Mouse (Mus musculus): ENCODE measurements around the gene Gm42906. TPM values are rescaled to one million over a fixed set of nuclear protein-coding genes. Genes with fewer than 3 reads are reported as not detected.
A peak's percentile ranks its signal among the peaks of the same experiment; 100 is the strongest.

The Gm42906 gene
- polyA plus RNA-seq, 2 experiments, result not detected

DNA sequence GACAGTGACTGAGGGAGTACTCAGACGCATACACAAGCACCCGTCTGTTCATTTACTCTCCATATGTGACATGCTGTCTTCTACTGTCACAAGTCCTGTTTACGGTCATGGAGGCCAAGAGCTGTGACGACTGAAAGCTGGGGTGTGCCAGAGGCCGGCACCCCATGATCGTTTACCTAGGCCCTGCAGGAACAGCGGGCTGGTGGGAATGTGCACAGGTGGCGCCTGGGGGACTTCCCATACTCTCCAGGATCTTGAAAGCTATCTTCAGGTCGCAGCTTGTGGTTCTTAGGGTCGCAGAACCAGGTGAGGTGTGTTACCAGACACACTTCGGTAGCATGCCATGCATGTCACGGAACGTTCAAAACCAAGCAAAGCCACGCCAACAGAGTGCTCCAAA lies 294.2 kb downstream of the Gm42906 start:
- no peak for ATAC-seq (ENCODE audit: low FRiP score, low read depth)
- H3K27me3 ChIP-seq (ENCODE audit: control insufficient read depth, insufficient read depth, low read length), result no peaks in the 10 kb centered on the region
- no peak for TF ChIP-seq POLR2A (IDR thresholded peaks at IDR 0.05; ENCODE audit: borderline replicate concordance, extremely low read depth, insufficient read depth, insufficient read length)
- no peaks in the 10 kb centered on the region for H3K36me3 ChIP-seq (ENCODE audit: control insufficient read depth, insufficient read depth, low read length)
- no peak overlapping the region for H3K4me3 ChIP-seq (replicated peaks; ENCODE audit: low read length)
- 0 out of 2 replicates have a peak, but pooled peaks cover 3% of the 10 kb centered on the region for H3K9me3 ChIP-seq (ENCODE audit: control insufficient read depth, low read length)
- no peak overlapping the region for H3K9ac ChIP-seq (ENCODE audit: low read depth, low read length, severe bottlenecking)
- no peak for DNase-seq (ENCODE audit: low spot score)
- WGBS, result 87% methylated on average over 14 of the region's 14 CpGs
- no peak overlapping the region for H3K27ac ChIP-seq (replicated peaks; ENCODE audit: low read depth, low read length)
- H3K4me1 ChIP-seq (ENCODE audit: control insufficient read depth, insufficient read depth, low read length), result peaks cover 23% of the 10 kb centered on the region
- H3K4me2 ChIP-seq (replicated peaks; ENCODE audit: low read depth, low read length, severe bottlenecking), result no peak overlapping the region

DNA sequence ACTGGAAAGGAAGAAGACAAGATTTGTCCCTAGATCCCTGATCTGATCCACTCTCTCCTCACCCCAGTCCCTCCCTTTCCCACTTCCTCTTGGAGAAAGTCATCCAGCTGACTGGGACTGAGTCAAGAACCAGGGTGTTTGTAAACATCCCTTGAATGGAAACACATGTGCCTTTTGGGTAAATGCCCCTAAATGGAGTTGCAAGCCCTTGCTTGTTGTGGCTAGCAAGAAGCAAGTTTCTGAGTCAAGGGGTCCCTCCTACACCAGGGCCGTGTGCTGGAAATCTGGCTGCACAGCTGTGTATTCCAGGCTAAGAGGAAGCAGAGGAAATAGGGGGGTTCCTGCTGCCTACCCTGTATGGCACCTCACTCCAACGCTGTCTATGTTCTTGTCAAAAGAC lies 298.2 kb downstream of the Gm42906 start:
- no peak overlapping the region for H3K9ac ChIP-seq (ENCODE audit: low read depth, low read length, severe bottlenecking)
- H3K9me3 ChIP-seq (ENCODE audit: control insufficient read depth, low read length), result no peaks in the 10 kb centered on the region
- H3K4me2 ChIP-seq (replicated peaks; ENCODE audit: low read depth, low read length, severe bottlenecking), result no peak overlapping the region
- ATAC-seq (ENCODE audit: low FRiP score, low read depth), result no peak
- H3K27me3 ChIP-seq (ENCODE audit: control insufficient read depth, insufficient read depth, low read length), result no peaks in the 10 kb centered on the region
- H3K4me1 ChIP-seq (ENCODE audit: control insufficient read depth, insufficient read depth, low read length), result peaks cover 16% of the 10 kb centered on the region
- H3K4me3 ChIP-seq (replicated peaks; ENCODE audit: low read length), result no peak overlapping the region
- H3K27ac ChIP-seq (replicated peaks; ENCODE audit: low read depth, low read length), result no peak overlapping the region
- no peak for TF ChIP-seq POLR2A (IDR thresholded peaks at IDR 0.05; ENCODE audit: borderline replicate concordance, extremely low read depth, insufficient read depth, insufficient read length)
- WGBS, result 46% methylated on average over 2 of the region's 2 CpGs
- no peaks in the 10 kb centered on the region for H3K36me3 ChIP-seq (ENCODE audit: control insufficient read depth, insufficient read depth, low read length)
- DNase-seq (ENCODE audit: low spot score), result no peak

DNA sequence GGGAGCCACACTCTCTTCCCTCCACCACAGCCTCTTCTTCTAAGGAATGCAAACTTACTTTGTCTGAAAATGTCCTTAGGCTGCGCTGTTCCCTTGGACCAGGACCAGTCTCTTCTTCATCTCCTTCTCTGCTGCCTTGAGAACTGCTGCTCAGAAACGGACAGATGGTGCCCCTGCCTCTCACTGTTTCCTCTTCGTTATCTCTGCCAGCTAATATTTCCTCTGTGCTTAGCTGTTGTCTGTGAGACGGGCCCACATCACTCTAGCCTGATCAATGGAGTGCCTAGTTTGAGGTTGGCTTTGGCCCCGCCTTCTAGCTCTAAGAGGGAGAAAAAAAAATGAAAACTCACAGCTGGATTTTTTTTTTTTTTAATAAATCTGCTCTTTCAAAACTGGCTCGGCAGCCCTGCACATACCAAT lies 300.7 kb downstream of the Gm42906 start:
- H3K4me1 ChIP-seq (ENCODE audit: control insufficient read depth, insufficient read depth, low read length), result peaks cover 16% of the 10 kb centered on the region
- H3K27me3 ChIP-seq (ENCODE audit: control insufficient read depth, insufficient read depth, low read length), result no peaks in the 10 kb centered on the region
- DNase-seq (ENCODE audit: low spot score), result no peak
- no peaks in the 10 kb centered on the region for H3K9me3 ChIP-seq (ENCODE audit: control insufficient read depth, low read length)
- 37% methylated on average over 6 of the region's 6 CpGs for WGBS
- no peak for TF ChIP-seq POLR2A (IDR thresholded peaks at IDR 0.05; ENCODE audit: borderline replicate concordance, extremely low read depth, insufficient read depth, insufficient read length)
- no peak overlapping the region for H3K9ac ChIP-seq (ENCODE audit: low read depth, low read length, severe bottlenecking)
- peak overlapping the region; percentile 11; the same call in 1 of the 2 replicates for H3K4me3 ChIP-seq (replicated peaks; ENCODE audit: low read length)
- H3K27ac ChIP-seq (replicated peaks; ENCODE audit: low read depth, low read length), result peak overlapping the region; percentile 63; the same call in 1 of the 2 replicates
- H3K4me2 ChIP-seq (replicated peaks; ENCODE audit: low read depth, low read length, severe bottlenecking), result peak overlapping the region; percentile 39
- ATAC-seq (ENCODE audit: low FRiP score, low read depth), result no peak
- no peaks in the 10 kb centered on the region for H3K36me3 ChIP-seq (ENCODE audit: control insufficient read depth, insufficient read depth, low read length)

DNA sequence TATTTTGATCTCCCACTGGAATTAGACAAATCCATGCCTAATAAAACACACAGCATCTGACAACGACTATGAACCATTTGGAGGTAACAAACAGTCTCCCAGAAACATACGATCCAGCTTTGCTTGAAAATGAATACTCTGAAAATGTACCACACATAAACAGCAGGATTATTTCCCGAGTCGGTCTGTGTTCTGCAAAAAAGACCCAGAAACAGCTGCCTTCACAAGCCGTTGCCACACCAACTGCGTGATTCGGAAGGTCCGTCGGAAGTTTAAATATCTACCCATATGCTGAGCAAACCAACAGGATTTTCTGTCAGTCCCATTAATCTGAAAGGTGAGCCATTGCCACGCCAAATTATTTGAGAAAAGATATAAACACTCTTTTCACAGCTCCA lies 301.4 kb downstream of the Gm42906 start:
- Histone ChIP-seq H3K27me3 (ENCODE audit: control insufficient read depth, insufficient read depth, low read length) (no peaks in the 10 kb centered on the region), H3K9me3 (ENCODE audit: control insufficient read depth, low read length) (no peaks in the 10 kb centered on the region), H3K36me3 (ENCODE audit: control insufficient read depth, insufficient read depth, low read length) (no peaks in the 10 kb centered on the region), H3K4me3 (replicated peaks; ENCODE audit: low read length) (peak overlapping the region; percentile 13), H3K9ac (ENCODE audit: low read depth, low read length, severe bottlenecking) (no peak overlapping the region), H3K4me1 (ENCODE audit: control insufficient read depth, insufficient read depth, low read length) (peaks cover 16% of the 10 kb centered on the region), H3K4me2 (replicated peaks; ENCODE audit: low read depth, low read length, severe bottlenecking) (peak overlapping the region; percentile 39), H3K27ac (replicated peaks; ENCODE audit: low read depth, low read length) (peak overlapping the region; percentile 63)
- 27% methylated on average over 10 of the region's 10 CpGs for WGBS
- TF ChIP-seq POLR2A (IDR thresholded peaks at IDR 0.05; ENCODE audit: borderline replicate concordance, extremely low read depth, insufficient read depth, insufficient read length), result no peak
- ATAC-seq (ENCODE audit: low FRiP score, low read depth) (peak; percentile 69; the same call in 1 of the 2 replicates), DNase-seq (ENCODE audit: low spot score) (no peak)

DNA sequence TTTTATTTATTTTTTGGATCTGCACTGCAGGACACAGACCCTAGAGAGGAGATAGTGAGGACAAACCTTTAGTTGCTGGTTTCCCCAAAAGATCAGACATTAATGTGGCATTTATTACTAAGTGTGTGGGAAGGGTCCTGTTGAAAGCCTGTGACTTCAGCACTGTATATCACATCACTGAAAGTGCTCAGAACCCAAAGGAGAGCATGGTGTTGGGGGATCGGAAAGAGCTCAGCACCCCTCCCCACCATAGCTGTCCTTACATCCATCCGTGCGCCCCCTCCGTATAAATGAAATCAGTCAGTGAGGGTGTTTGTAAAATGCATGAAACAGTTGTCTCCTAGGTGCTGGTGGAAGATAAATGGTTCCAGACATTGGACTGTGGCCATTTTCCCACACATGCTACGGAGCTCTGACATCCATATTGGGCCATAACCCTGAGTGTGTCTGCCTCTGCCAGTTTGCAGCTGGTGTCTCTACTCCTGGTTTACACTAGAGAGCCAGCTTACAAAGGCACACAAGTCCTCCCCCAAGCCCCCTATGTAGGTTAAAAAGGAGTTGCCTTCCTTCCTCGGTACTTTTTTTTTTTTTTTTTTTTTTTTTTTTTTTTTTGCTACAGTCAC lies 301.9 kb downstream of the Gm42906 start:
- no peak overlapping the region for H3K9ac ChIP-seq (ENCODE audit: low read depth, low read length, severe bottlenecking)
- H3K27me3 ChIP-seq (ENCODE audit: control insufficient read depth, insufficient read depth, low read length), result no peaks in the 10 kb centered on the region
- peak; percentile 72 for DNase-seq (ENCODE audit: low spot score)
- peak overlapping the region; percentile 39 for H3K4me2 ChIP-seq (replicated peaks; ENCODE audit: low read depth, low read length, severe bottlenecking)
- H3K27ac ChIP-seq (replicated peaks; ENCODE audit: low read depth, low read length), result no peak overlapping the region; the same call in 1 of the 2 replicates
- peak; percentile 76 for ATAC-seq (ENCODE audit: low FRiP score, low read depth)
- no peaks in the 10 kb centered on the region for H3K36me3 ChIP-seq (ENCODE audit: control insufficient read depth, insufficient read depth, low read length)
- no peaks in the 10 kb centered on the region for H3K9me3 ChIP-seq (ENCODE audit: control insufficient read depth, low read length)
- TF ChIP-seq POLR2A (IDR thresholded peaks at IDR 0.05; ENCODE audit: borderline replicate concordance, extremely low read depth, insufficient read depth, insufficient read length), result no peak
- H3K4me3 ChIP-seq (replicated peaks; ENCODE audit: low read length), result peak overlapping the region; percentile 13
- WGBS, result 27% methylated on average over 6 of the region's 6 CpGs
- H3K4me1 ChIP-seq (ENCODE audit: control insufficient read depth, insufficient read depth, low read length), result peaks cover 16% of the 10 kb centered on the region
